Mouse (Mus musculus) CH12F3 (cell line): ENCODE data around the gene Cacna1s.

Experiments used
- in situ Hi-C: fragments of 300-500 bp; cut with MboI; formaldehyde crosslinking; loops from 2 replicates; pipeline ENCODE4 v1.14.3; 2020; ENCODE audit warnings: low sequenced_read_pairs

The Cacna1s gene

GRCm38 (mm10) chr1:136104741-136105140 lies 52.2 kb downstream of the Cacna1s start:
- in situ Hi-C loops, result no loop called here

- in situ Hi-C loops, result no loop called here
Measured at GRCm38 (mm10) chr1:136109464-136109863, 56.9 kb downstream of the Cacna1s start.

GRCm38 (mm10) chr1:136116183-136116582 lies 63.6 kb downstream of the Cacna1s start:
- in situ Hi-C loops, result no loop called here

- in situ Hi-C loops, result no loop called here
Measured at GRCm38 (mm10) chr1:136117069-136117468, 64.5 kb downstream of the Cacna1s start.

GRCm38 (mm10) chr1:136118875-136119274 lies 66.3 kb downstream of the Cacna1s start:
- in situ Hi-C loops, result no loop called here

- in situ Hi-C loops, result no loop called here
Measured at GRCm38 (mm10) chr1:136119571-136120262, 67.2 kb downstream of the Cacna1s start.

- in situ Hi-C loops, result no loop called here
Measured at GRCm38 (mm10) chr1:136120263-136120603, 67.7 kb downstream of the Cacna1s start.

GRCm38 (mm10) chr1:136120785-136121184 lies 68.2 kb downstream of the Cacna1s start:
- in situ Hi-C loops, result no loop called here

GRCm38 (mm10) chr1:136122030-136122429 lies 69.5 kb downstream of the Cacna1s start:
- in situ Hi-C loops, result no loop called here

GRCm38 (mm10) chr1:136126159-136126765 lies 73.7 kb downstream of the Cacna1s start:
- in situ Hi-C loops, result no loop called here

- in situ Hi-C loops, result no loop called here
Measured at GRCm38 (mm10) chr1:136126895-136127294, 74.3 kb downstream of the Cacna1s start.

- in situ Hi-C loops, result no loop called here
Measured at GRCm38 (mm10) chr1:136127856-136128255, 75.3 kb downstream of the Cacna1s start.

- in situ Hi-C loops, result no loop called here
Measured at GRCm38 (mm10) chr1:136128416-136128815, 75.9 kb downstream of the Cacna1s start.

GRCm38 (mm10) chr1:136128944-136129589 lies 76.5 kb downstream of the Cacna1s start:
- in situ Hi-C loops, result no loop called here

GRCm38 (mm10) chr1:136130107-136130506 lies 77.6 kb downstream of the Cacna1s start:
- in situ Hi-C loops, result no loop called here

GRCm38 (mm10) chr1:136130951-136131558 lies 78.5 kb downstream of the Cacna1s start, which contains the start of gene Kif21b:
Gene Kif21b (plus strand): TSS chr1:136131389.
- in situ Hi-C loops, result no loop called here

GRCm38 (mm10) chr1:136131603-136132291 lies 79.2 kb downstream of the Cacna1s start:
- in situ Hi-C loops, result no loop called here

- in situ Hi-C loops, result no loop called here
Measured at GRCm38 (mm10) chr1:136132386-136133201, 80.0 kb downstream of the Cacna1s start.

- in situ Hi-C loops, result no loop called here
Measured at GRCm38 (mm10) chr1:136133570-136134240, 81.2 kb downstream of the Cacna1s start.

- in situ Hi-C loops, result no loop called here
Measured at GRCm38 (mm10) chr1:136134547-136134946, 82.0 kb downstream of the Cacna1s start.
